Mouse (Mus musculus): Measurements from ENCODE around the gene Setdb1.
"Not testable (repeated sequence)": the region's sequence is repeated elsewhere in the genome, so short reads cannot be mapped to it uniquely, and the experiment has no call there.

Setdb1 gene

DNA sequence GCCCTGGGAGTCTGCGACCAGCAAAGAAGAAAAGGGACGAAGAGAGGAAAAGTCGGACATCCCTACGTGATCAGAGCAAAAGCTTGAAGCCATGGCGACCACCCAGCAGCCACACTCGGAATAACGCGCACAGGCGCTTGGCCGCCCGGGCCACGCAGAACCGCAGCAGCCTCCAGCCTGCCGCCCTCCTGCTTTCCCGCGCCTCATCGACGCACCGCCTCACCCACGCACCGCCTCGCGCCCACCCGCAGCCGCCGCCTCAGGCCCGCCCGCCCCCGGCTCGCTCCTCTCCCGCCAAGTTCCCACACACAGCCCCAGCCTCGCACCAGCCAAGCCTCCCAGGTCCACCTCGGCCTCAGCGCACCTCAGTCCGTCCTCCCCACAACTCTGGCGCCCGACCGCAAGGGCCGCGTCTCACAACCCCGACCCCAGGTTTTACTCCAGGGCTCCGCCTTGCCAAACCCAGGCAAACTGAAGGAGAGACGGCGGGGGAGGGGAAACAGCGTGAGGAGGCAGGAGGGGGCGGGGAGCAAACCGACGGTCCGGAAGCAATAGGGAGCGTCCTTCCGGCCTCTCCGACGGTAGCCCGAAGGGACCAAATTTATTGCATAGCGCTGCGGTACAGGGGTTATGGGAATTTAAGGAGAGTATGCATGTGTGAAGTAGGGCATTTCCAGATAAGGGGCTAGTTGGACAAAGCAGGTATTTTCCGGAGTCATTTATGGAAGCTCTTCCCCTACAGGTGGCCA is at the start of gene Setdb1:
Gene Setdb1 (minus strand): TSS at position 502 of the 749 bp plus-strand sequence.
- in situ Hi-C loops (cut with MboI; ENCODE audit: low pct_unique_long_range_greater_than_20kb in 1 of 2, low sequenced_read_pairs in 2 of 2, unreplicated experiment in 1 of 2): not testable (repeated sequence)

DNA sequence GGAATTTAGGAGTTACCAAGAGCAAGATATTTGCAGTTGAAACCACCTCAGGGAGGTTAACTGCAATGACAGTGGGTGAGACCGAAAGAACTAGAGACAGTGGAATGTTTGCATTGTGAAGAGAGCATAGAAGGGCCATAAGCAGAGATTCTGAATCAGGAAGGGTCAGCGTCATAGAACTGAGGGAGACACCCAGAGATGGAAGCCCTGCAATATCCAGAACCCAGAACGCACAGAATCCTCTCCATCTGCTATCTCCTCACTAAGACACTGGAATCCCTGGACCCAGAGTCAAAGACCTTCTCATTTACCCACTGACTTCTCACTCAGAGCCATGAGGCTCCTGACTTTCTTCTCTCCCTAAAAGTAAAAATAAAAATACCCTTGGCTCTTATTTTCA is 45.7 kb upstream of the Setdb1 start, which contains the start of gene 4930558C23Rik:
Gene 4930558C23Rik (minus strand): TSS at position 101 of the 400 bp plus-strand sequence.
- in situ Hi-C loops (cut with MboI; ENCODE audit: low pct_unique_long_range_greater_than_20kb in 1 of 2, low sequenced_read_pairs in 2 of 2, unreplicated experiment in 1 of 2): loop anchor here in 1 of 2 experiments (10.0 kb wide), 1 partner anchor 98 kb away; the partner anchor contains the start of gene Anxa9

DNA sequence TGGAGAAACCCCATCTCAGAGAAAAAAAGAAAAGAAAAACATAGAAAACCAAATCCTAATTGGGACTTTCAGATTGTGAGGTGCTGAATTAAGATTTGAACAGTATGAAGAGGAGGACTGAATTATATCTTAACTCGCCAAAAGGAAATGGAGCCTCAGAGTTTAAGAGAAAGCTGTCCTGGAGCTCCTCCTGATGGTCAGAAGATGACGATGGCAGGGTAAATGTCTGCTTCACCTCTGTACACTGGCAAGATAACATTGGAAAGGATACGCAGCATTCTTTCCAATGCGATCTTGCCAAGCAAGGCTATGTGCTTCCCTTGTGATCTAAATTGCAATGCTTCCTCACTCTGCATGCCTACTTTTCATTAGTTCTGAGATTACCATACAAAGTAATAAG is 37.4 kb upstream of the Setdb1 start:
- in situ Hi-C loops (cut with MboI; ENCODE audit: low pct_unique_long_range_greater_than_20kb in 1 of 2, low sequenced_read_pairs in 2 of 2, unreplicated experiment in 1 of 2): no loop called here

DNA sequence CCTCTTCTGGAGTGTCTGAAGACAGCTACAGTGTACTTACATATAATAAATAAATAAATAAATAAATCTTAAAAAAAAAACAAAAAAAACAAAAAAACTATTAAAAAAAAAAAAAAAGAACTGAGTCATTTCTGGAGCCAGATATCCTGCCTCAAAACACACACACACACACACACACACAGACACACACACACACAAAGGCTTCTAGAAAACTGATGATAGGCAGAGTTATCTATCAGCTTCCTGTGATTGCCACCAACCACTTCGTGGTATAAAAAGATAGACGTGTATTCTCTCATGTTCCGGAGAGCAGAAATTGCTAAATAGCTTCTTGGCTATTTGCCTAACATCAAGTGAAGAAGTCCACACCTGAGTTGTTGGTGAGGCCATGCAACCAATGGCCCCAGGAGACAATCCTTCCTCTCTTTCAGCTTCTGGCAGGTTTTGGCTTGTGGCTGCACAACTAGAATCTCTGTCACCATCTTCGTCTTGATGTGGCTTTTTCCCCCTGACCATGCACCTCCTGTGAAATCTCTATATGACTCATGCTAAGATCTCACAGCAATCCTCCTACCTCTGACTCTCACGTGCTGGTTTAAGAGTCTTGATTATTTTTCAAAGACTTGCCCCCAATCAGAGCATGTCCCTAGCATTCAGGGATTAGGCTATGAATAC is 28.5 kb upstream of the Setdb1 start:
- in situ Hi-C loops (cut with MboI; ENCODE audit: low pct_unique_long_range_greater_than_20kb in 1 of 2, low sequenced_read_pairs in 2 of 2, unreplicated experiment in 1 of 2): no loop called here

DNA sequence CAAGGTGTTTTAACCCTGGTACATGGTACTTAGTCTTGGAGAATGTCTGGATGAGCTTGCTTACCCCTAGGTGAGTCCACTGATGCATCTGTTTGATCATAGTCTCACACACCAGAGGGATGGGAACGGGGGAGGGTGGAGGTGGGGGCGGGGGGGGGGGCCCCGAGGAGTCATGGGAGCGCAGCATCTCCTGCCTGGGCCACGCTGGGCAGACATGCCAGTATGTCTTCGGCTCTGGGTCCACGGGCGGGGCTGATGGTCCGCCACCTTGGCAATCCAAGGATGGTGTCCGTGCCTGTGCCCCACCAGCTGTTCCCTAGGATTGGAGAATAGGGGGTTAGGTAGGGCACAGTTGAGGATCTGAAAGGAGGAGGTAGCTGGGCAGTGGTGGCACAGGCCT is 16.2 kb upstream of the Setdb1 start:
- in situ Hi-C loops (cut with MboI; ENCODE audit: low pct_unique_long_range_greater_than_20kb in 1 of 2, low sequenced_read_pairs in 2 of 2, unreplicated experiment in 1 of 2): no loop called here

DNA sequence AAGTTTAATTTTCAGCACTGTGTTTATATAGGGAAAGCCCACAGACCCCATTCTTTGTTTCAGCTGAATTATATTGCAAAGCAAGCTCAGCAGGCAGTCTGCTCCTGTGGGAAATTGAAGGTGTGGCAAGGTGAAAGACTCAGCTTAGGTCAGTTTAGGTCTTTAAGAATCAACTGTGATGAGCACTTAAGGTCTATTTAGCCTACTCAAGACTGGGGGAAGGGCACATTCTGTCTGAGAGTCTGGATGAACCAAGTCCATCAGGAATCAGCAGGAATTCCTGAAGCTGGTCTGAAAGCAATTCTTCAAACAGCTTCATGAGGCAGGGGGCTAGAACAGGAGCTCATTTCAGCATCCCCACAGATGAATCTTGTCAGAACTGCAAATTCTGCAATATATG is 13.1 kb upstream of the Setdb1 start:
- in situ Hi-C loops (cut with MboI; ENCODE audit: low pct_unique_long_range_greater_than_20kb in 1 of 2, low sequenced_read_pairs in 2 of 2, unreplicated experiment in 1 of 2): no loop called here

DNA sequence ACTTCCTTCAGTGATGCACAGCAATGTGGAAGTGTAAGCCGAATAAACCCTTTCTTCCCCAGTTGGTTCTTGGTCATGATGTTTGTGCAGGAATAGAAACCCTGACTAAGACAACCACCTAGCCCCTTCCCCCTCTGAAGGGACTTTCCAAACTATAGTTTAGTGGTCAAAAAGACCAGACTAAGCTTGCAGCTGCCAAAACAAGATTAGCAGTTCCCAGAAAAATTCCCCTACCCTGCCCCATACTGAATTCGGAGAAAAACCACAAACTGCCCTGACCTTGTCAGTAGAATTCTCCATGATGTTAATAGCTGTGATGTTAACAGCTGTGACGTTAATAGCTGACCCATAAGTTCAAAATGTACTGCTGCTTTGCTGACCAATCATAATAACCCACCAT is 3.3 kb upstream of the Setdb1 start:
- in situ Hi-C loops (cut with MboI; ENCODE audit: low pct_unique_long_range_greater_than_20kb in 1 of 2, low sequenced_read_pairs in 2 of 2, unreplicated experiment in 1 of 2): not testable (repeated sequence)

DNA sequence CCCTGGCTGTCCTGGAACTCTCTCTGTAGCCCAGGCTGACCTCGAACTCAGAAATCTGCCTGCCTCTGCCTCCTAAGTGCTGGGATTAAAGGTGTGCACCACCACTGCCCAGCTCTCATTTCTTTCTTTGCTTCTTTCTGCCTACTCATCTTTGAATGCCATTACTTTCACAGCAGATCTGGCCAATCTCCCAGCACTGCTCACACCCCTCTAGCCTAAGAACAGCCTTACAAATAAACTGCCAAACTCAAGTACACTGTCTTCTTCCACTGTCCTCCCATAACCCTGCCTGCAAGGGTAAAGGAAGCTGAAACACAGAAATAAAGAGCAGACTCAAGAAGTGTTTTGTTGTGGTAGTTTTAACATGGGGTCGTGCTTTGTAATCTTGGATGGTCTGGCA is 744 bp upstream of the Setdb1 start:
- in situ Hi-C loops (cut with MboI; ENCODE audit: low pct_unique_long_range_greater_than_20kb in 1 of 2, low sequenced_read_pairs in 2 of 2, unreplicated experiment in 1 of 2): no loop called here

DNA sequence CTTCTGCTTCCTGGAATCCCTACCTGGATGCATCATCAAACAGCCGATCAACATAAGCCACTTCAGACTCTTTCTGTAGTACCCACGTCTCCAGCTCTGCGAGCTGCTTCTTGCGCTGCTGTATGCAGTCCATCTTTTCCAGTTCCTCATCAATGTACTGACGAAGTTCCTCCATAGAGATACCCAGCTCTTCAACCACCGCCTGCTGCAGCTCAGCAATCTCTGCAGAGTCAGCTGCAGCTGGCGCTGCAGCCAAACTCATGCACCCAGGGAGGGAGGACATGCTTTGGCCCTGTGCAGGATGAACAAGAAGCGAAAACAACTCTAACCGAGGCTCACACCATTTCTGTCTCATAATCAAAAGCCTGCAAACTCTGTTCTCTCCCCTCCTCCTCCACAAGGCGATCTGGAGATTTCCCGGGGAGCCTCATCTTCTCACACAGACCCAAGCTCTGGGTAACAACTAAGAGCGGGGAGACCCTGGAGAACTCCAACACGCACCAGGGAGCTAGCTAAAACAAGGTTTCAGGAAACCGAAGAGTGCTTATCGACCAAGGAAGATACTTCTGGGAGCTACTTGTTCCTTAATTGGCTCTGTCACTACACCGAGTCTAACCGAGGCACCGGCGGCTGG is 974 bp downstream of the Setdb1 start:
- in situ Hi-C loops (cut with MboI; ENCODE audit: low pct_unique_long_range_greater_than_20kb in 1 of 2, low sequenced_read_pairs in 2 of 2, unreplicated experiment in 1 of 2): not testable (repeated sequence)

DNA sequence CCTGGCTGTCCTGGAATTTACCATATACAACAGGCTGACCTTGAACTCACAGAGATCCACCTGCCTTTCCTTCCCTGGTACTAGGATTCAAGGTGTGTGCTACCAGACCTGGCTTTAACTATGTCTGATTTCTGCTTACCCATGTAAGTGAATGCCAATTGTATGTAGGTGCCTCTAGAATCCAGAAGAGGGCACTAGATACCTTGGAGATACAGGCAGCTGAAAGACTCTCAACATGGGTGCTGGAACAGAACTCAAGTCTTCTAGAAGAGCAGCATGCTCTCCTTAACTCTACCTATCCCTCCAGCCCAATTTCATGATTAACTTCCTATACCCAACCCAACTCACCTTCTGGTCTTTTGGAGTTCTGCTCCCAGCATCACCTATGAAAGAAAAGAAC is 7.5 kb downstream of the Setdb1 start:
- in situ Hi-C loops (cut with MboI; ENCODE audit: low pct_unique_long_range_greater_than_20kb in 1 of 2, low sequenced_read_pairs in 2 of 2, unreplicated experiment in 1 of 2): loop anchor here in 1 of 2 experiments (25.0 kb wide), 1 partner anchor 488 kb away; no protein-coding TSS in a partner anchor

DNA sequence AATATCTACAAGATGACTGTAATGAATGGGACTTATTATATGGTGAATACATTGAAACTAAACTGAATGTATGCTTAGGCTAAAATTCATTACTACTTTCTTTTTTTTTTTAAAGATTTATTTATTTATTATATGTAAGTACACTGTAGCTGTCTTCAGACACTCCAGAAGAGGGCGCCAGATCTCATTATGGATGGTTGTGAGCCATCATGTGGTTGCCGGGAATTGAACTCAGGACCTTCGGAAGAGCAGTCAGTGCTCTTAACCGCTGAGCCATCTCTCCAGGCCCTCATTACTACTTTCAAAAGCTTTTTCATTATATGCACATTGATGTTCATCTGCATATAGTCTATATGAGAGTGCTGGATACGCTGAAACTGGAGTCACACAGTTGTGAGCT is 8.7 kb downstream of the Setdb1 start:
- in situ Hi-C loops (cut with MboI; ENCODE audit: low pct_unique_long_range_greater_than_20kb in 1 of 2, low sequenced_read_pairs in 2 of 2, unreplicated experiment in 1 of 2): loop anchor here in 1 of 2 experiments (25.0 kb wide), 1 partner anchor 489 kb away; no protein-coding TSS in a partner anchor

DNA sequence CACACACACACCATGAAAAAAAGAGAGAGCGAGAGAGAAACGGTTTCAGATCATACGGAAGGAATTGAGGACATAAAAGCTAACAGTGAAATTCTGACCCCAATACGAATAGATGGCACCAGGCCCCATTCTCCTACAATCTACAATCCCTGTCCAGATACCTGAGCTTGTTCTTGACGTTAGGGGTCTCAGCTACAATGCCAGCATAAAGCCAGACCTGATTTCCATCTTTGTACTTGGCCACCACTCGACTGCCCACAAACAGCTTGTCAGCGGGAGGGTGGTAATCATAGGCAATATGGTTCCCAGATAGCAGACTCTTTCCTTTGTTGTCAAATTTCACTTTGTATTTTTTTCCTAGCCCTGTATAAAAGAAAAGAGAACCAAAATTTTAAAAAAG is 10.5 kb downstream of the Setdb1 start:
- in situ Hi-C loops (cut with MboI; ENCODE audit: low pct_unique_long_range_greater_than_20kb in 1 of 2, low sequenced_read_pairs in 2 of 2, unreplicated experiment in 1 of 2): loop anchor here in 1 of 2 experiments (25.0 kb wide), 1 partner anchor 491 kb away; no protein-coding TSS in a partner anchor

DNA sequence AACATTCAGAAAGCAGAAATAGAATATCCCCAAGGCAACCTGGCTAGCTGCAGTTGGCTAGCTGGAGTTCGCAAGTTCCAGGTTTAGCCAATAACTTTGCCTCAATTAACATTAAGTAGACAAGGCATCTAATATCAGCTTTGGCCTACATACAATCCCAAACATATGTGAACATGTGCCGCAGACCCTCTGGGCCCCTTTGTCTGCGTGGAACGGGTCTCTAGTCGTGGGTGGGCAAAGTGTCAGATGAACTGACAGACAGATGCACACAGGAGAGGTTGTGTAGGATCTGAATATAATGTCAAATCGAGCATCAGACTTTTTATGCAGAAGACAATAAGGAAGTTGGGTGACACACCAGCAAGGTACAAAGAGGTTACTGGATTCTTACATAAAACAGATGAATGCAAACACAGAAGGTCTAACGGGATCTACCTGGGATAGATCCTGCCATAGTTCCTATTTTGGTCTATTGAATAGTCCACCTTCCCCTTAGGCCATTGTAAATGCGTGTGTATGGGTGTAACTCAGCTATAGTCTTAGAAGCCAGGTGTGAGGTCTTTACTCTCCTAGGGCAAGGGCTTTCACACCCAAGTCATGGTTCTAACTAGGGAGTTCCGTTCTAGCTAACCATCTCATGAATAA is 13.5 kb downstream of the Setdb1 start:
- in situ Hi-C loops (cut with MboI; ENCODE audit: low pct_unique_long_range_greater_than_20kb in 1 of 2, low sequenced_read_pairs in 2 of 2, unreplicated experiment in 1 of 2): loop anchor here in 1 of 2 experiments (25.0 kb wide), 1 partner anchor 494 kb away; no protein-coding TSS in a partner anchor

DNA sequence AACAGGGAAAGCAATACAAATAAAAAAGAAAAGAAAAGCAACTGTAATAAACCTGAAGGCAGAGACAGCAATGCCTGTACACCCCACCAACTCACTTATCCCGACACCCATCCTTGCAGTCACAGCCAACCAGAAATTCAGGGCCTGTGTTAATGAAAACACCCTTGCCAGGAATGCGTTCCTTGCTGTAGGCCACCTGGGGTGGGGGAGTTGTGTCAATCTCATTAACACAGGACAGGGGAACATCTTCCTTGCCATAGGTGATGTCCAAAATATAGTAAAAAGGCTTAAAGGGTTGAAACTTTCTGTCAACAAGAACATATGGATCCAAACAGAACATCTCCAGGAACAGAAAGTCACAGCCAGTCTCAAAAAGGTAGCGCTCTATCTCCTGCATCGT is 18.8 kb downstream of the Setdb1 start:
- in situ Hi-C loops (cut with MboI; ENCODE audit: low pct_unique_long_range_greater_than_20kb in 1 of 2, low sequenced_read_pairs in 2 of 2, unreplicated experiment in 1 of 2): loop anchor here in 1 of 2 experiments (25.0 kb wide), 1 partner anchor 499 kb away; no protein-coding TSS in a partner anchor

DNA sequence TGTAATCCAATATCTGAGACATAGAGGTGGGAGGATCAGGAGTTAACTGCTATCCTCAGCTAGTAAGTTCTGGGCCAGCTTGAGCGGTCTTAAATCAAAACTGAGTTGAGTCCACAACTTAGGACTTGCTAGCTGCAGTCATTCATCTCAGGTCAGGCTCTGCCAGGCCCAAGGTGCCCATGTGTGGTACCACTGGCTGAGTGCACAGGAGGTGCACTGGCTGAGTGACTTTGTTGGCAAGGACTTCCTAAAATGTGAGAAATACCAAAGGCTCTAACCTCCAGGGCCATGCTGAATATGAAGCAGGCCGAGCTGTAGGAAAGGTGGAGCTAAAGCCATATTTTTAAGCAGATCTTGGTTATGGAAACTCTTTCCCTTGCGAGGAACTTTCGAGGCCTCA is 19.7 kb downstream of the Setdb1 start:
- in situ Hi-C loops (cut with MboI; ENCODE audit: low pct_unique_long_range_greater_than_20kb in 1 of 2, low sequenced_read_pairs in 2 of 2, unreplicated experiment in 1 of 2): loop anchor here in 1 of 2 experiments (25.0 kb wide), 1 partner anchor 500 kb away; no protein-coding TSS in a partner anchor

DNA sequence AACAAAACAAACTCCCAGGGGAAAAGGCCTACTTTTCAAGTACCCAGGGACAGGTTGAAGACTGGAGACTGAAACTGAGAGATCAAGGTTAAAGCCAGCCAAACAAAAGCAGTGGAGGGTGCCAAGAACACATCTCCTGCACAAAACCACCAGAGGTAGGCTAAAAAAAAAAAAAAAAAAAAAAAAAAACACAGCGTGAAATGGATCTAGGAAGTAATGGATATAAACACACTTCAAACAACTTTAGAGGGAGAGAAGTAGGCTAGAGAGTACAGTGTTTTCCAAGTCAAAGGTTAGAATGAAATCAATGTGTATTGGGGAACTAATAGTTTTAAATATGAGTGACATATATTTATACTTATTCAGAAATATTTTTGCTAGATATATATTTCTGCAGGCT is 25.5 kb downstream of the Setdb1 start:
- in situ Hi-C loops (cut with MboI; ENCODE audit: low pct_unique_long_range_greater_than_20kb in 1 of 2, low sequenced_read_pairs in 2 of 2, unreplicated experiment in 1 of 2): loop anchor here in 1 of 2 experiments (25.0 kb wide), 1 partner anchor 506 kb away; no protein-coding TSS in a partner anchor

DNA sequence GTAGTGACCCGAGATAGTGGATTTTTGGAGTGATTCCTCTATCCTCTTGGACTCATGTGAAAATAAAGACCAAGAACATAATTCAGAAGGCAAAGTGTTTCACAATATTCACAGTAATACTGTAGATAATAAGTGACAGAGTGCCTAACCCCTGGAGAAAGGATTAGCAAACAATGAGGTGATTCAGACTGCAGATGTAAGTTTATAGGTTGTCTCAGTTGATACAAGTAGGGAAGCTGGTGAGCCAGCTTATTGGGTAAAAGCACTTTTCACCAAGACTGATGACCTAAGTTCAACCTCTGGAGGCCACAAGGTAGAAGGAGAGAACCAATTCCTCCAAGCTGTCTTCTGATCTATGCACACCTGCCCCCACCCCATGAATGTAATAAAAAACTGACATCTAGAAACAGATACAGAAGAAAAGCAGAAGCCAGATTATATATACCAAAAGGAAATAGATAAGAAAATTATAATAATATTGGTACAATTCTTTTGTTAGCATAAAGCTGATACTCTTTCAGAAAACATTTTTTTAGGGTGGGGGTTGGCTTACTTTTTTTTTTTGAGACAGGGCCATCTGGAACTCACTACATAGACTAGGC is 28.1 kb downstream of the Setdb1 start:
- in situ Hi-C loops (cut with MboI; ENCODE audit: low pct_unique_long_range_greater_than_20kb in 1 of 2, low sequenced_read_pairs in 2 of 2, unreplicated experiment in 1 of 2): loop anchor here in 1 of 2 experiments (25.0 kb wide), 1 partner anchor 508 kb away; no protein-coding TSS in a partner anchor
